Mouse (Mus musculus) layer of hippocampus, adult 9-10 months (tissue): ENCODE data around the gene Cdc14a.

Experiments used
- DNase-seq: peaks from one replicate; pipeline ENCODE4 v3.0.0; 2022; ENCODE audit warnings: low spot score

The Cdc14a gene

DNA sequence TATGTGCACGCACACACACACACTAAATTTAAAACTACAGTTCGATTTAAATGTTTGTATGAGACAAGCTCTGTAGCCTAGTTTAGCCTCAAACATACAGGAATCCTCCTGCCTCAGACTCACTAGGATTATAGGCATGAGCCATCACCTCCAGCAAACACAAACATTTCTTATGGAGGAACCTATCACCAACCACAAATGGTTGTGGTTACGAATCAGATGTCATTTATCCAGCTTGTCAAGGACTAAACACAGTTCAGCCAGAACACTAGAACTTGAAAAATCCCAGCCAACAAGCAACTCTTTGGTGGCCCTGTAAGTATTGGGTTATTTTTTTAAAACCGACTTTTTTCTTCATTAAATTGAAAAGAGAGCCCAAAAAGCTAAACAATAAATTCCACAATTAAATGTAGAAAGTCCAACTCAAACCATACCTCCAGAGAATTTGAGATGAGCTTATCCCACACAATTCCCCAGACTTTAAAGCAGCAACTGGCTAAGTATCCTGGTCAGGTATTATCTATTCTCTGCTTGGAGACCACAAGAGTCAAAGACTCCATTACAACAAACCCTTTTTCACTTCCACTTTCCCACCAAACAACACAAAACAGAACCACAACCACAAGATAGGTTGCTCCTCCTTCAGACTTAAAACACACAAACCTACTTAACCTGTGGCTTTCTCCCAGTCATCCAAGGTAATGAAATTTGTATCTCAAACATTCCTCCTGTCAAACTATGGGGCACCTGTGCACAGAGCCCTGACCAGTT, 10.7 kb downstream of the Cdc14a start:
- no peak for DNase-seq

DNA sequence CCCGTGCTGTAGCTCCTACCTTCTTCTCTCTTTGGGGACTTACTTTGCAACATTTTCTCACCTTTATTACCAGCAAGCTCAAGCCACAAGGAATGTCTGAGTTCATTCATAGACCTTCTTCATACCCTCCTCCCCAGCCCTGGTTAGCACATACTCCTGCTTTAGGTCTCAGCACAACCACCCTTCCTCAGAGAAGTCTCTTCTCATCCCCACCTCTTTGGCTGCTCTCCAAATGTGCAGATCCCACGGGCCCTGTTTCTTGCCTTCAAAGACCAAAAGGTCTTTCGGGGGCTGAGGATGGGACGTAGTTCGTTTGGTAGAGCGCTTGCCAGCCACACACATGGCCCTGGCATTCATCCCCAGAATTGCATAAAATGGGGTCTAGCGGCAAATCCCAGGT, 13.8 kb downstream of the Cdc14a start:
- no peak for DNase-seq

DNA sequence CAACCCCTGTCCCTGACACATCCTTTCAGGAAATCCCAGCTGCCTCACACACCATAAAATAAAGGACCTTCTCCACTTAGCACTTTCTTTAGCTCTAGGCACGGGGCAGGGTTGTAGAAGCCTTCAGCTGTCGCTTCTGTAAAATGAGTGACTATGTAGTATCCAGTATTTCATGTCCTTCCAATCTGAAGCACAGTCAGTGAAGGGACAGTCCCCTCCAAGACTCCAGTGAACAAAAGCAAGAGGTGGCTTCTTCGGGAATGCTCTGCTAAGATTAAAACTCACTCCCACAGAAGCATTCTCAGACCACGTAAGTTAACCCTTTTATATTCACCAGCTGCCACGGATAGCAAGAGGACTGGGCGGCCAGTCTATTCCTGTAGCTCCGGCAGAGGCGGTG, 14.3 kb downstream of the Cdc14a start:
- DNase-seq = no peak

DNA sequence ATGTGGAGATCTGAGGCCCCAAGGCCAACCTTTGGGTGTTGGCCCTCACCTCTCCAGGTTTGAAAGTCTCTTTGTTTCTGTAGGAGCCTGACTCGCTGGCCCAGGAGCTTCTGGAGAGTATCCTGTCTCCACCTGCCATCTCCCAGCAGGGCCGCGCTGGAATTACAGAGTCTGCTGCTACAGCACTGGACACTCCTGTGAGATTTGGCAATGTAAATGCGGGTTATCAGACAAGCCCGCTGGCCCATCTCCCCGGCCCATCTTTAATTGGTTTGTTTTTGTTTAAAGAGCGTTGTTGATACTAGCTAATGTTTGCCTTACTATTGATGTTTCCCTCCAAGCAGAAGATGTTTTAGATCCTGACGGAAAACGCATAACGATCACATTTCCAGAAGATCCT, 15.0 kb downstream of the Cdc14a start:
- no peak for DNase-seq

DNA sequence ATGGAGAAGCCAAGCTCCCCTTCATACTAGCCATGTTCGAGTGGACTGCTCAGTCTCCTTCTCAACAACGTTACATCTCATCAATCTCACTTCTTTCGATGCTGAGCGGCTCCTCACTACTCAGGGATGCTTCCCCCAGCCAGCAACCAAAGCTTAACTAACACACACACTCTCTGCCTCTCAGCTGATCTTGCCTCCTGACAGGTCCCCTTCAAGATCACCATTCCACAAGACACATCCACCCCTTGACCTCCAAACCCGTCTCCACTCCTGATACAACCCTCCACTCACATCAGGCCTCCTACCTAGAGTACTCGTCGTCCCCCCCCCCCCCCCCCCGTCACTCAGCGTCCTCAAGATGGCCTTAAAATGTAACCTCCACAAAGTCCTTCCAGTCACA, 18.3 kb downstream of the Cdc14a start:
- DNase-seq = no peak

DNA sequence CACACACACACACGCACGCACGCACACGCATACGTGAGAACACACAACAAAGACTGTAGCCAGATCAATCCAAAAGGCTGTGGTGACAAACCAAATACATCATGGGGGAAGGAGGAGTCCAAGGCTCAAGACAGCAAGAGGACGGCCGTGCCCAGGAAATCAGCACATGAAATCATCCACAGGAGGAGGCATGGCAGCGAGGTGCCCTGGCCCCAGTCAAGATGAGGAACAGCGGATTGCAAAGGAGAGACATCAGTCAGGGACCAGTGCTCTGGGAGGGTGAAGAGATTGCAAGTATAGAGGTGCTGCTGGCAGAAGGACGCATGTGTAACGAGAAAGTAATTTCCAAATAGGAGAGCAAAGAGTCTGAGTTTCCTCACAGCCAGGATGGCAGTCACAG, 22.4 kb downstream of the Cdc14a start:
- no peak for DNase-seq

DNA sequence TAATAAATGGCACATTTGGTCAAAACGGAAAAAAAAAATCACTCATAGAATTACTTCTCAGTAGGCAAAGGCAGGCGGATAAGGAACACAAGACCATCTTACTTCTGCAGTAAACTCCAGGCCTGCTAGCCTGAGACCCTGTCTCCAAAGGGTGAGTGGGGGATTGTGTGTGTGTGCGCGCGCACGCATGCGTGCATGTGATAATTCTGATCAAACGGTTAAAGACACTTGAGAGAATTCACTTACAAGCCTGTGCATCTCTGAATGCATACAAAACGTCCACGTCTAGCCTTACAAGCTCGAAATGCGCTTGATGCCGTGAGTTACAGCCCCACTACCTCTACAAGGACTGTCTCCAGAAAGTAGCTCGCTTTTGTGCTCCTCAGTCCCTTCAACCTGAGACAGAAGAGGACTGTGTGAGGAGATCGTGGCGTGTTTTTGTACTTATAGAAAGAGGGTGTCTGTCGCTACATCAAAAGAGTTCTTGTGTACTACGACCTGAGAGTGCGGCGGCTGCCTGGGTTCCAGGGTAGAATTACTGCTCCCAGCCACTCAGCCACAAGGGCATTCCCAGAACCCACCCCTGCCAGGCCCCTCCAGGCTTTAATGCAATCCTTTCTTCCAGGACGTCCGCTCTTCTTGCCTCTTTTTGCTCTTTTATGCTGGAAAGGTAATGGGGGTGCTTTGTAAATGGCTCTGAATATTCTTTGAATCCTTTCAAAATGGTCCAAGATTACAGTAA, 24.3 kb downstream of the Cdc14a start:
- no peak for DNase-seq

DNA sequence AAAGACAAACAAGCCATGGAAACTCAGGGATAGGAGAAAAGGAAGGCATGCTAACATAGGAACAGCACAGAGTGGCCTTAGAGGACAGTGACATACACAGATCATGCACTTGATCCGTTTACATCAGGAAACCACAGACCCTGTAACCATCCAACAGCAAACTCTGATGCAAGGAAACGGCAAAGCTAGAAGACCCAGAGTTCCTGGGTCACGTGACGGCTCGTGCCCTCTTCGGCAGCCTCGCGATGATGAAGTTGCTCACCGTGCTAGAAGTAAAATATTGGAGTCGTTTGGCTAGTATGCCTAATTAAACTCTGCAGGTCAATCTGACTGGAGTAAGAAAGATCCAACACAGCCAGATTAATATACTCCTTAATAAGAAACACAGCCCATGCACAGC, 25.3 kb downstream of the Cdc14a start:
- no peak for DNase-seq

DNA sequence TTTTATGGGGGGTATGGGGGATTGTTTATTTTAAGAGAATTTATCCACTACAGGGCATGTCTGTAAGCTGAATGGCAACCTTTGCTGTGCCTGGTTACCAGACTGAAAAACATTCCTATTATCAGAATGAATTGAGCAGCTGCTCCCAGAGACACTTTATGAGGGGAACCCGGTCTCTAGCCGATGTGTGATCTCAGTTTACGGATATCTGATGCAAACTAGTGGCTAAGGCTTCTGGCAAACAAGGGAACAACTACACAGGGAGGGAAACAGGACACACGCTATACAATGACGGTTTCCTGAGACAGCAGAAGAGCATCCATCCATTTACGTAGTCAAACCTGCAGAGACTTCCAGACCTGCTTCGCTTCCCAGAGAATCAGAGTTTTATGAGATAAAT, 25.9 kb downstream of the Cdc14a start:
- no peak for DNase-seq

DNA sequence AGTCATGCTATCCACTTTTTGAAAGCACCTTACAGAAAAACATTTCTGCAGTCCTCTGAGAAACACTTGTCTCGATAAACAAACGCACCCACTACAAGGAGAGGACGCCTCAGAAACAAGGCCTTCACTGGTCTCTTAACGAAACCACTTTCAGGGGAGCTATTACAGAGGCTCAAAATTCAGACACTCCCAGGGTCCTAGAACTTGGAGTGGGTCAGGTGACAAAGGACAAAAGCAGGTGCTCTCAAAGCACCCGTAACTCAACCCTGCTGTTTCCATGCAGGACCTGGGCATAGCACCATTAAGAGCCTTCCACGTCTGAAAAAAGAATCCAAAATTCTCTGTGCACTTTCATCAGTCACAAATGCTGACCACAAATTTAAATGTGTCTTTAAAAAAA, 26.5 kb downstream of the Cdc14a start:
- DNase-seq = no peak

DNA sequence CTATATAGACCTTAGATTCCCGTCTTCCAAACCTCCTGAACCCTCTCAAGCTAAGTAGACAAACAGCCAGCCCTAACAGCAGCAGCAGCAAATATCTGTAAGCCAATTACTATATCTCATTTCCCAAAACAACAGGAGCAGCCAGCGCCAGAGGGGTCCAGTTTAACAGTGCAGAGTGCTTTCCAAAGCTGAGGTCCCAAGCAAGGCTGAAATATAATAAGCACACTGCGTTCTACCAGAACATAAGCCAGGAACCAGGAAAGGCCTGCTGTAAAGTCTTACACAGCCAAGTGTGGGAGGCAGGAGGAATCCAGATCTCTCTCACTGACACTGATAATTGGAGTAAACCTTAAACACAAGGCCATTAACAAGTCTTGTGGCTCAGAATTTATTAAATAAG, 27.3 kb downstream of the Cdc14a start:
- no peak for DNase-seq

DNA sequence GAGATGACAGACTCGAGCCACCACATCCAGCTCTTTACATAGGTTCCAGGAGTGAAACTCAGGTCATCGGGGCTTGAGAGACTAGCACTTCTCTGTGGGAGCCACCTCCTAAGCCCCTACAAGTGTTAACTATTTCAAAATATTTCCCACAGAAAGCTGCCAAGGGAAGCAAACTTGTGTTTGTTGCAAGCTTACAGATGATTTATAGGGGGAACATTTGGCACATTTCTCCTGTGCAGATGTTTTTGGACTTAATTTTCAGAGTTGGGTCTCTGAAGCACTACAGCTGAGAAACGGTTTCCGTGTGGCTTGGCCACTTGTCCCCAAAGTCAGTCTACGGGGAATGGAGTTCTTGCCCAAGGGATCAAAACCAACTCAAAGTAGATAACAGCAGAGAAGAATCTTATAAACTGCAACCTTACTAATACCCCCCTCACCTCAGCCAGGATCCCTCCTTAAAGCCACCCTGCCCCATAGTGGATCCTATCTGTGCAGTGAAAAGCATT, 28.9 kb downstream of the Cdc14a start:
- DNase-seq = no peak

DNA sequence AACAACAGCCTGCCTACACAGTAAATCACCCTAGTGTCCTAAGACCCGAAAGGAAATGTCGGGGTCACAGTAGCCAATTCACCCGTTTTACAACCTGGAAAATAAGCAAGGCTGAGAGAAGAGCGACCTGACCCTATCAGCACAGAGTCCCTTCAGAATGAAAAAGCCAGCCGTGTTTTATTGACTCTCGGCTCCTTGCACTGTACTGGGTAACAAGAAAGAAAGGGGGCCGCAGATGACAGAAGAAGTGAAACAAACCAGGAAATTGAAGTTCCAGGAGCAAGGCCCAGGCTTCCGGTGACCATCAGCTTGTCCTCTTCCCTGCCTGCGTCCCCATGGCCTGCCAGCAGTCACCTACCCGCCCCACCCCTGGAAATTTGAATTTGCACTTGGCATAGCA, 32.4 kb downstream of the Cdc14a start:
- no peak for DNase-seq

DNA sequence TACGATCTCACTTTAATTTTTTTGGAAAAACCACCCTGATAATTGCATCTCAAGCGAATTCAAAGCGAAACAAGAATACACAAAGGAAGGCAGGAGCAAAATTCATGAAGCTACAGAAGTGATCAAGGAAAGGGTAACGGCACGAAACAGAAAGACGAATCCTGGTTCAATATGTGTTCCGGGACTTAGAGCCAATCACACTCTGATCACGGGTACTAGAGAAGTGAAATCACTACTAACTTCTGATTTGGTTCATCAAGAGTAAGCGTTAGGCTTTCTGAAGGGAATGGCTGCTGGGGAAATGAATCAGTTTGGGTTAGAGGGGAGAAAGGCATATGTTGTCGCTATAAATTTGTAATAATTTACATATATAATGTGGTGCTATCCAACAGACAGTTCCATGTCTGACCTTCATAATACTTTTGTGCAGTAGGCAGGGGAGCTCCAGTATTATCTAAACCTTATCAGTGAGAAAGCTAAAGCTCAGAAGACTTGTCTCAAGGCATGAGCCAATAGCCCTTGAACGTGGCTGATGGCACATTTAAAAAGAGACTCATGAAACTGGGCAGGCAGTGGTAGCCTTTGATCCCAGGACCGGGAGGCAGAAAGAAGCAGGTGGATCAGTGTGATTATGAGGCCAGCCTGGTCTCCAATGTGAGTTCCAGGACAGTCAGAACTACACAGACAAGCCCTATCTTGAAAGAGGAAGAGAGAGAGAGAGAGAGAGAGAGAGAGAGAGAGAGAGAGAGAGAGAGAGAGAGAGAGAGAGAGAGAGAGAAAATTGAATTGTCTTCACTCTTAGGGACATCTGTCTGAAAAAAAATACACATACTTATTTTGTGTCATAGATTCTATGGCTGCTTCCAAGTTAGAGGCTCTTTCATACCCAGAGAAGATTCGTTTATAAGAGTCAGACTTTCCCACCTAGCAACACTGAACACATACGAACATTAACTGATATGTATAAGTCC, 34.0 kb downstream of the Cdc14a start:
- DNase-seq = no peak

DNA sequence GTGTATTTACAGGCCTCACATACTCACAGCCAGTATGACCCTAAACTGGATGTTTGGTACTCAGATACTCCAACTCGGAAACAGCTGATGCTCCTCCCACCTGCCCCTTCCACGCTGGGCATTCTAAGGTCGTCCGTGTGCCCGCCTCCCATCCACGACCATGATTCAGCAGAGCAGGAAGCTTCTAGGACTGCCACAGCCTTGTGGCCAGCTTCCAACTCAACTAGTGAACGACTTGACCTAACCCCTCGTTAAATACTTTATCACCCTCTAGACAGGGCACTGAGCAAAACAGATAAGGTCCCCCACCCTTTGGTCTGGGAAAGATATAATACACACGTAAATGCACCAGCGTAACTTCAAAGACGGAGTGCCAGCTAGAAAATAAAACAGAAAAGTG, 35.0 kb downstream of the Cdc14a start:
- no peak for DNase-seq

DNA sequence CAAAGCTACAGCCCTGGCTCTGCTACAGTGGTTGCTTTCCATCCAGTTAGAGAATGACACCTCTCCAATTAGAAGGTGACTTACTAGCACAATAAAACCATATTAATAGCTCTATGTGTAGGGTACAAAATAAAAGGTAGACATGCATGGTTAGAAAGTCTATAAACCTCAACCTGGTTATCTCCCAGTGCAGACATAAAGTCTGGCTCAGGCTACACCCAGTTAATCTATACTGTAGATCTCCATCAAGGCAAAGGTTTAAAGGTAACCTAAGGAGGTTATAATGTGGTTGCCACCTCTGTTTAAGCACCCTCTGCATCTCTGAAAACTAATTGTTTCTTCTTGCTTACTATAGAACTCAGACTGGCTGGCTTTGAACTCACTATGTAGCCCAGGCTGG, 36.9 kb downstream of the Cdc14a start:
- DNase-seq = no peak

DNA sequence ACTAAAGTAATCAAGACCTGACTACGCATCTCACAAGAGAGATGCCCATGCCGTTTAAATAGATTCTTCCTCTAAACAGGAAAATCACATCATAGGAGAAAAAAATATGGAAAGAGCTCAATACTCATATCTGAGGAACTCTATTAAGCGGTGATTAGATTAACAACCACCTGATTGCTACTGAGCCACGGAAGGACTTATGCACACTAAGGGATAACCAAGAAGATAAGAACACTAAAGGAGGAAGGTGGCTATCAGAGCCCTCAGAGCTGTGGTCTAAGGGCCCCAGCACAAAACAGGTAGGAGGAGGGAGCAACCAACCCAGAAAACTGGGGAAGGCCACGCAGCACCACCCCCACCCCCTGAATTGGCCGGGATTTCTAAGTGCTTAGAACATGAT, 37.5 kb downstream of the Cdc14a start:
- no peak for DNase-seq

DNA sequence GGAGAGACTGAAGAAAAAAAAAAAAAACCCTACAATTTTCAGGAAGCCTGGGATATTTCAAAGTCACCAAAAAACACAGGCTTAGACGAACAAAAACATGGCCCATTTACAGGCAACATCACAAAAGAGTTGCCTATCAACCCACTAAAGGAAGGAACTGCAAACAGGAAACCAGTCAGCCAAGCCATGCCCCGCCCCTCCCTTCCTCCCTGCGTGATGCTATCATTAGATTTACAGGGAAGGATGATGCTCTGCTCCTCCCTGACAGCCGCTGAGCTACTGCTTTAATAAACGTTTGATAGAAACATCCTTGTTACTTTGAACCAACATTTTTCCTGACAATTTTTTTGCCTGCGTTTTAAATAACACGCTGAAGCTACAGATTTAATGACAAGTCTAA, 39.5 kb downstream of the Cdc14a start:
- DNase-seq = no peak

DNA sequence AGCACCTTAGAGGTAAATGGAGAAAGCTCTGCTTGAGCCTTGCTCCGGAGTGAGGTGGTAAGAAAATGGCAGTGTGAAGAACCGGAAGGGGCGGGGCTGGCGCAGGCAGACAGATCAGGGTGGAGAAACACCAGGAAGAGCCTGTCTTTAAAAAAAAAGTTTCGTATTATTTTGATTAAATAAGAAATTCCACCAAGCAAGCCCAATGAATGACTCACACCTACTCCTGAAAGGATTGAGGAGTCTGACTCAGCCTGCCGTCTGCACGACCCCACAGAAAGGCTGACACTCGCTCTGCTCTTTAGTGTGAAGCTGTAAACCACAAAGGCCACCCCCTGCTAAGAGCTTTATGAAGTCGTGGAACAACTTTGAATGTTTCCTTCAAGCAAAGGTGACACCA, 43.5 kb downstream of the Cdc14a start:
- DNase-seq = no peak

DNA sequence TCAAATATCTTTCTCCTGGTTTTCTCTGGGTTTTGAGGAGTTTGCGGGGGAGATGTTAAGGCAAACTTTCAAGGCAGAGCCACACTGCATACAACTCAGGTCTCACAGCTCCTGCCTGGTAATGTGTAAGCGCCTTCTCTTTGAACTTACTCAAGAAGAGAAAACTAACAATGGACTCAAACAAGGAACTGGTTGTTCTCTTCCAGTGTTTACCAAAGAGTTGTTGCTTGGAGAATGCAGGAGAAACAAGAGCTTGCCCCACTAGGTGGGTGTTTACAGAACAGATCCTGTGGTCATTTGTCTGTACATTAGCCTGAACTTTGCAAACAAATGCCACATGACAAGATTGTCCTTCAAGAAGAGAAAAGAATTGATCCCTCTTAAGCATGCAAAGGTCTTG, 48.4 kb downstream of the Cdc14a start:
- no peak for DNase-seq

DNA sequence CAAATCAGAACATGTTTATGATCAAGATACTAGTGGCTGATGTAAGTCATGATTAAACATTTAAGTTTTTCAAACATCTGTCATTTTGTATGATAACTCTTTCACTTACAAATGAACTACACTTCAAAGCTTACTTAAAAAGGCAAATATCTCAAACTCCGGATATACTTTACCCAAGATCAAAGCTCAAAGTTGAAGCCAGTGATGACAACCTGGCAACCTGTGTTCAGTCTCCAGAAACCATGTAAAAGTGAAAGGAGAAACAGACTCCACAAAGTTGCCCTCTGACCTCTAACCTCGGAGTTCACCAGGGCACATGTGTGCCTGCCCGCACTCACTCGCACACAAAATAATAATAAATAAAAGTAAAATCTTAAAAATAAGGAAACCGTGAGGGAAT, 49.3 kb downstream of the Cdc14a start:
- no peak for DNase-seq

DNA sequence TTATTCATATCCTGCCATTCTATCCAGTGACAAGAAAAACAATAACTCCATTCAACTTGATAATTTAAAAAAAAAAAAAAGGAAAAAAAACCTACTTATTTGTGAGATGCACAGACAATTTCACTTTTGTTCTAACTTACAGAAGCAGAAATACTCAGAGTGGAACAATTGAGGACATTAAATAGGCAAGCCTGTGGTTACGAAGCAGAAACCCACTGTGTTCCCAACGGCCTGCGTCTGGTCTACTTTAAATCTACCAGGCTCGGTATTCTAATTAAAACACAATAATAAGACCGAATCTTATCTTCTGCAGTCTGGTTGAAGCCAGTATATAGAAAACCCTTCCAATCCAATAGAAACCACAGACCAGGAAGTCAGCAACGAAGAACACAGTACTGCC, 50.6 kb downstream of the Cdc14a start:
- DNase-seq = no peak
